Mouse (Mus musculus) urinary bladder, postnatal 0 days (tissue): Measurements from ENCODE around the gene Atoh8. TPM values are rescaled to one million over a fixed set of nuclear protein-coding genes. Genes with fewer than 3 reads are reported as not detected.

Source experiments
- polyA plus RNA-seq: library from polyadenylated mRNA; unstranded; fragments of >200 nt; fragmentation: Nextera tagmentation; extraction: Ambion mirVana; gene quantifications from 2 replicates; pipeline ENCODE4 v1.2.1, GENCODE M21; 2015

Atoh8 gene
- polyA plus RNA-seq = 12.0 and 14.6 TPM in 2 replicates

DNA sequence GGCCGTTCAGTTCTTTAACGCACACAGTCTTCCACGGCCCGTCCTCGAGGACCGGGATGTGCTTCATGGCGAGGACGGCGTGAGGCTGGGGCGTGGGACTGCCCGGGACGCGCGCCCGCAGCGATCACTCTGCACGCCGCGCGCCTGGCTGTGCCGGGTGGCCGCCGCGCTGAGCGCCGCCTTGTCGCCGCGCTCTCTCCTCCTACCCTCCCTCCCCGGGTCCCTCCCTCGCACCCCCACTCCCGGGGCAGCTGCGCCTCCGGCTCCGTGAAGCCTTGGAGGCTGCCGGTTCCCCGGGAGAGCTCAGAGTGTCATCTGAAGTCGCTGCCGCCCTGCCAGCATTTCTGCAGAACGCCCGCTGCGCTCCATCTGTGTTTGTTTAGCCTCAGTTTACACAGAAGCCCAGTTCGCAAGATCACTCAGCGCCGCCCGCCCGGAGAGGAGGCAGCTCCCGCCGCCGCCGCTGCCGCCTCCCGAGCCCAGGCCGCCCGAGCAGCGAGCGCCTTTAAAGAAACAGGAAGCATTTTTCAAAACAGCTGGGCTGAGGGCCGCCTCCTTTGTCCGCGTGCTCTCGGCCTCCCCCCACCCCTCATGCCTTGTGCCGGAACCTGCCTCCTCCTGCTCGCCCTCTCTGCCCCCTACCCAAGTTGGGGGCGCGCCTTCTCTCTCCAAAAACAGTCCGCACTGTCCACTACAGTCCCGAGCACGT lies at the start of gene Atoh8:
TSS of gene Atoh8 (minus strand) at position 480 of the 709 bp plus-strand sequence.

Other genes with a start within 250 kb of the Atoh8 start
- 19.8 and 22.6 TPM in 2 replicates for gene St3gal5, start 138.0 kb downstream of the Atoh8 start, polyA plus RNA-seq
- gene Sftpb, start 69.0 kb upstream of the Atoh8 start, polyA plus RNA-seq = not detected in 2 replicates
- 18.8 and 21.3 TPM in 2 replicates for gene Usp39, start 109.6 kb upstream of the Atoh8 start, polyA plus RNA-seq
- gene 0610030E20Rik, start 111.7 kb upstream of the Atoh8 start, polyA plus RNA-seq = 16.3 and 18.0 TPM in 2 replicates
- gene Tmem150a, start 119.9 kb upstream of the Atoh8 start, polyA plus RNA-seq = 9.7 and 11.4 TPM in 2 replicates
- gene Rnf181, start 131.4 kb upstream of the Atoh8 start, polyA plus RNA-seq = 93.4 and 95.6 TPM in 2 replicates
- 36.2 and 36.3 TPM in 2 replicates for gene Vamp5, start 144.9 kb upstream of the Atoh8 start, polyA plus RNA-seq
- 185 and 223 TPM in 2 replicates for gene Vamp8, start 155.1 kb upstream of the Atoh8 start, polyA plus RNA-seq
- 17.0 and 22.0 TPM in 2 replicates for gene Ggcx, start 178.7 kb upstream of the Atoh8 start, polyA plus RNA-seq
- gene Mat2a, start 204.0 kb upstream of the Atoh8 start, polyA plus RNA-seq = 183 and 218 TPM in 2 replicates